Mouse (Mus musculus): ENCODE results near the gene Lix1l.

GRCm38 (mm10) chr3:96569506-96569905 lies 31.4 kb upstream of the Lix1l start:
- TF ChIP-seq ZC3H11A (IDR thresholded peaks at IDR 0.05; ENCODE audit: borderline replicate concordance, low read depth, low read length) (no peak), HCFC1 (IDR thresholded peaks at IDR 0.05; ENCODE audit: borderline replicate concordance, insufficient read depth, low read length) (no peak)

Measured in ES-E14 (cell line).